Mouse (Mus musculus): ENCODE results near the gene Ephx3.

Gene Ephx3

GRCm38 (mm10) chr17:32173166-32173565 lies 16.2 kb downstream of the Ephx3 start:
- peak in 1 of 2 experiments; percentile 47 for DNase-seq (ENCODE audit: low spot score in 2 of 2)

- no peak for DNase-seq (ENCODE audit: low spot score in 2 of 2)
Observed at GRCm38 (mm10) chr17:32172485-32172884, 16.9 kb downstream of the Ephx3 start.

- no peak for DNase-seq (ENCODE audit: low spot score in 2 of 2)
Observed at GRCm38 (mm10) chr17:32169518-32170225, 19.7 kb downstream of the Ephx3 start.

- DNase-seq (ENCODE audit: low spot score in 2 of 2): peak; percentile 68 to 72
Observed at GRCm38 (mm10) chr17:32166687-32167086, 22.7 kb downstream of the Ephx3 start, which contains the start of gene Notch3. Gene Notch3, minus strand, starts transcription at chr17:32166852.

GRCm38 (mm10) chr17:32165803-32166595 lies 23.4 kb downstream of the Ephx3 start:
- peak; percentile 62 to 78 for DNase-seq (ENCODE audit: low spot score in 2 of 2)

- DNase-seq (ENCODE audit: low spot score in 2 of 2): no peak
Observed at GRCm38 (mm10) chr17:32165266-32165802, 24.0 kb downstream of the Ephx3 start.

- no peak for DNase-seq (ENCODE audit: low spot score in 2 of 2)
Observed at GRCm38 (mm10) chr17:32164780-32165179, 24.6 kb downstream of the Ephx3 start.

GRCm38 (mm10) chr17:32163910-32164650 lies 25.3 kb downstream of the Ephx3 start:
- DNase-seq (ENCODE audit: low spot score in 2 of 2): no peak

- peak; percentile 76 to 87 for DNase-seq (ENCODE audit: low spot score in 2 of 2)
Observed at GRCm38 (mm10) chr17:32162112-32162850, 27.1 kb downstream of the Ephx3 start.

GRCm38 (mm10) chr17:32160882-32161281 lies 28.5 kb downstream of the Ephx3 start:
- no peak for DNase-seq (ENCODE audit: low spot score in 2 of 2)

GRCm38 (mm10) chr17:32158841-32159240 lies 30.5 kb downstream of the Ephx3 start:
- no peak for DNase-seq (ENCODE audit: low spot score in 2 of 2)

- DNase-seq (ENCODE audit: low spot score in 2 of 2): no peak
Observed at GRCm38 (mm10) chr17:32146718-32147117, 42.6 kb downstream of the Ephx3 start.

GRCm38 (mm10) chr17:32142907-32143854 lies 46.2 kb downstream of the Ephx3 start:
- peak; percentile 75 to 83 for DNase-seq (ENCODE audit: low spot score in 2 of 2)

- DNase-seq (ENCODE audit: low spot score in 2 of 2): no peak
Observed at GRCm38 (mm10) chr17:32142234-32142633, 47.1 kb downstream of the Ephx3 start.

Measured in urinary bladder, postnatal 4 days (tissue).